Mouse (Mus musculus): ENCODE measurements around the gene Kin.

GRCm38 (mm10) chr2:10079745-10080309 is 566 bp upstream of the Kin start:
- no peak for TF ChIP-seq CTCF (IDR thresholded peaks at IDR 0.05; ENCODE audit: borderline replicate concordance, extremely low read depth, insufficient read depth, insufficient read length)
- TF ChIP-seq POLR2A (IDR thresholded peaks at IDR 0.05; ENCODE audit: borderline replicate concordance, extremely low read depth, insufficient read depth, insufficient read length, poor library complexity, severe bottlenecking), result no peak

Measured in brain, embryonic 14.5 days (tissue).